Mouse (Mus musculus): ENCODE results near the gene Cnih2. TPM values are rescaled to one million over a fixed set of nuclear protein-coding genes. Genes with fewer than 3 reads are reported as not detected.

Cnih2 gene
- polyA plus RNA-seq, 1 experiment from 2014 or later, result 8.4 TPM

DNA sequence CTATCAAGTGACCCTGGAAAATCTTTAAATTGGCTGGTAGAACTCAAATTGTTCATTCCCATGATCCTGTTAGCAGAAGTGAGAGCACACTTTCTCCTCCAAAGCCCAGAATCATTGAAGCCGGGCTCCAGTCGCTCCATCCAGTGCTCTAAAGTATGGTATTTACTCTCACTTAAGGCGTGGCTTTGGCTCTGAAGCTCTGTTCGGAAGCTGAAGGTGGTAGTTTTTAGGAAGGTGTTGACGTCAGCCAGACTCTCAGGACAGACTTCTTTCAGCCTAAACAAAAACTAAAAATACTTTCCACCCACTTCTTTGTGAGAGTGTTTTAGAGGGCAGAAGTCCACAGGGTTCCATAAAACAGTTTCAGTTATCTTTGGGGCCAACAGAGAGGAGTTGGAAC is 24.8 kb downstream of the Cnih2 start:
- 32% methylated on average over 5 of the region's 5 CpGs for WGBS (ENCODE audit: insufficient replicate concordance)
- no peaks in the 10 kb centered on the region for H3K36me3 ChIP-seq (ENCODE audit: control insufficient read depth, insufficient read depth, low read length)
- H3K4me1 ChIP-seq (ENCODE audit: control insufficient read depth, insufficient read depth, low read length), result peaks cover 17% of the 10 kb centered on the region
- no peak overlapping the region for H3K27ac ChIP-seq (ENCODE audit: low read depth, low read length)
- H3K4me2 ChIP-seq, result no peak overlapping the region; the same call in 1 of the 2 replicates
- no peak for ATAC-seq (replicated peaks; ENCODE audit: insufficient number of reproducible peaks, low FRiP score, low TSS enrichment)
- H3K27me3 ChIP-seq (ENCODE audit: control insufficient read depth, insufficient read depth, low read length), result peaks cover 13% of the 10 kb centered on the region
- no peaks in the 10 kb centered on the region for H3K9me3 ChIP-seq (replicated peaks; ENCODE audit: control insufficient read depth, low read length)
- no peak overlapping the region for H3K4me3 ChIP-seq (ENCODE audit: low read depth, low read length)
- H3K9ac ChIP-seq (ENCODE audit: low read depth, low read length), result no peak overlapping the region

- ATAC-seq (replicated peaks; ENCODE audit: insufficient number of reproducible peaks, low FRiP score, low TSS enrichment), result no peak
- H3K9ac ChIP-seq (ENCODE audit: low read depth, low read length), result no peak overlapping the region
- 2% methylated on average over 15 of the region's 15 CpGs for WGBS (ENCODE audit: insufficient replicate concordance)
- H3K4me1 ChIP-seq (ENCODE audit: control insufficient read depth, insufficient read depth, low read length), result peaks cover 22% of the 10 kb centered on the region
- H3K4me3 ChIP-seq (ENCODE audit: low read depth, low read length), result peak overlapping the region; percentile 47
- H3K36me3 ChIP-seq (ENCODE audit: control insufficient read depth, insufficient read depth, low read length), result no peaks in the 10 kb centered on the region
- H3K4me2 ChIP-seq, result peak overlapping the region; percentile 94
- H3K27me3 ChIP-seq (ENCODE audit: control insufficient read depth, insufficient read depth, low read length), result peaks cover 17% of the 10 kb centered on the region
- no peaks in the 10 kb centered on the region for H3K9me3 ChIP-seq (replicated peaks; ENCODE audit: control insufficient read depth, low read length)
- H3K27ac ChIP-seq (ENCODE audit: low read depth, low read length), result no peak overlapping the region
Observed at GRCm38 (mm10) chr19:5073028-5073427, 25.3 kb downstream of the Cnih2 start.

DNA sequence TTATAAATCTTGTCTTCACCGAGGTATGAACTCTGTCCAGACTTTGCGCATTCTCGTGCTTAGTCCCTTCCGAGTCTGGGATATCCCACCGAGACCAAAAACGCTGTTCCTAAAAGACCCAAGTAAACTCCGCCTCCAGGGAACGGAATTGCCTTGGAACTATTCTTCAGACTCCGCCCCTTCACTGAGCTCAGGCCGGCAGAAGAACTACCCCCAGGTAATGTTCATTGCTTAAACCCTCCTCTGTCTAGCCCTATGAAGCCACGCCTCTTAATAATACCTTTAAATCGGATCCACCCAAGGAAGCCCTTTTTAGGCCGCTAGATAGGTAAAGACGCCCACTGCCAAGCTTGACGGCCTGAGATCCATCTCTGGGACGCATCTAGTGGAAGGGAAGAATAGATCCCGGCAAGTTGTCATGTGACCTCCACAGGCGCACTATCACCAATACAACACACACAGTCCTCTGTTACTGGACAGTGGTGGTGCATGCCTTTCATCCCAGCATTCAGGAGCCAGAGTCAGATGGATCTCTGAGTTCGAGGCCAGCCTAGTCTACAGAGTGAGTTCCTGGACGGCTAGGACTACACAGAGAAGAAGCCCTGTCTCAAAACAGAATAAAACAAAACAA is 25.8 kb downstream of the Cnih2 start:
- Histone ChIP-seq H3K4me1 (ENCODE audit: control insufficient read depth, insufficient read depth, low read length) (peaks cover 26% of the 10 kb centered on the region), H3K27ac (ENCODE audit: low read depth, low read length) (peak overlapping the region; percentile 59), H3K4me3 (ENCODE audit: low read depth, low read length) (peak overlapping the region; percentile 47), H3K4me2 (peak overlapping the region; percentile 94), H3K27me3 (ENCODE audit: control insufficient read depth, insufficient read depth, low read length) (peaks cover 18% of the 10 kb centered on the region), H3K9ac (ENCODE audit: low read depth, low read length) (peak overlapping the region; percentile 58; the same call in 1 of the 2 replicates), H3K36me3 (ENCODE audit: control insufficient read depth, insufficient read depth, low read length) (no peaks in the 10 kb centered on the region), H3K9me3 (replicated peaks; ENCODE audit: control insufficient read depth, low read length) (no peaks in the 10 kb centered on the region)
- ATAC-seq (replicated peaks; ENCODE audit: insufficient number of reproducible peaks, low FRiP score, low TSS enrichment), result 0 out of 2 replicates have a peak, but pooled peaks have one; percentile 3
- 3% methylated on average over 20 of the region's 20 CpGs for WGBS (ENCODE audit: insufficient replicate concordance)

GRCm38 (mm10) chr19:5071545-5072369 is 26.6 kb downstream of the Cnih2 start:
- peaks cover 18% of the 10 kb centered on the region for H3K27me3 ChIP-seq (ENCODE audit: control insufficient read depth, insufficient read depth, low read length)
- WGBS (ENCODE audit: insufficient replicate concordance), result under 1% methylated on average over 40 of the region's 40 CpGs
- peak overlapping the region; percentile 94 for H3K4me2 ChIP-seq
- peak; percentile 75 for ATAC-seq (replicated peaks; ENCODE audit: insufficient number of reproducible peaks, low FRiP score, low TSS enrichment)
- peak overlapping the region; percentile 59 for H3K27ac ChIP-seq (ENCODE audit: low read depth, low read length)
- peak overlapping the region; percentile 47 for H3K4me3 ChIP-seq (ENCODE audit: low read depth, low read length)
- H3K4me1 ChIP-seq (ENCODE audit: control insufficient read depth, insufficient read depth, low read length), result peaks cover 33% of the 10 kb centered on the region
- peak overlapping the region; percentile 63 for H3K9ac ChIP-seq (ENCODE audit: low read depth, low read length)
- H3K9me3 ChIP-seq (replicated peaks; ENCODE audit: control insufficient read depth, low read length), result no peaks in the 10 kb centered on the region
- no peaks in the 10 kb centered on the region for H3K36me3 ChIP-seq (ENCODE audit: control insufficient read depth, insufficient read depth, low read length)

- Histone ChIP-seq H3K27ac (ENCODE audit: low read depth, low read length) (peak overlapping the region; percentile 48; the same call in 1 of the 2 replicates), H3K36me3 (ENCODE audit: control insufficient read depth, insufficient read depth, low read length) (no peaks in the 10 kb centered on the region), H3K9me3 (replicated peaks; ENCODE audit: control insufficient read depth, low read length) (no peaks in the 10 kb centered on the region), H3K9ac (ENCODE audit: low read depth, low read length) (peak overlapping the region; percentile 63), H3K4me3 (ENCODE audit: low read depth, low read length) (peak overlapping the region; percentile 47), H3K4me2 (peak overlapping the region; percentile 94), H3K4me1 (ENCODE audit: control insufficient read depth, insufficient read depth, low read length) (peaks cover 35% of the 10 kb centered on the region), H3K27me3 (ENCODE audit: control insufficient read depth, insufficient read depth, low read length) (peaks cover 18% of the 10 kb centered on the region)
- WGBS (ENCODE audit: insufficient replicate concordance), result 5% methylated on average over 11 of the region's 11 CpGs
- ATAC-seq (replicated peaks; ENCODE audit: insufficient number of reproducible peaks, low FRiP score, low TSS enrichment), result no peak
Observed at GRCm38 (mm10) chr19:5071077-5071476, 27.2 kb downstream of the Cnih2 start.

- Histone ChIP-seq H3K4me1 (ENCODE audit: control insufficient read depth, insufficient read depth, low read length) (peaks cover 42% of the 10 kb centered on the region), H3K9me3 (replicated peaks; ENCODE audit: control insufficient read depth, low read length) (no peaks in the 10 kb centered on the region), H3K27me3 (ENCODE audit: control insufficient read depth, insufficient read depth, low read length) (peaks cover 18% of the 10 kb centered on the region), H3K4me3 (ENCODE audit: low read depth, low read length) (0 out of 2 replicates have a peak overlapping the region, but pooled peaks have one; percentile 0), H3K27ac (ENCODE audit: low read depth, low read length) (no peak overlapping the region), H3K36me3 (ENCODE audit: control insufficient read depth, insufficient read depth, low read length) (no peaks in the 10 kb centered on the region), H3K9ac (ENCODE audit: low read depth, low read length) (no peak overlapping the region), H3K4me2 (peak overlapping the region; percentile 94)
- ATAC-seq (replicated peaks; ENCODE audit: insufficient number of reproducible peaks, low FRiP score, low TSS enrichment), result no peak
- WGBS (ENCODE audit: insufficient replicate concordance), result 70% methylated on average over 7 of the region's 7 CpGs
Observed at GRCm38 (mm10) chr19:5069978-5070377, 28.3 kb downstream of the Cnih2 start.

DNA sequence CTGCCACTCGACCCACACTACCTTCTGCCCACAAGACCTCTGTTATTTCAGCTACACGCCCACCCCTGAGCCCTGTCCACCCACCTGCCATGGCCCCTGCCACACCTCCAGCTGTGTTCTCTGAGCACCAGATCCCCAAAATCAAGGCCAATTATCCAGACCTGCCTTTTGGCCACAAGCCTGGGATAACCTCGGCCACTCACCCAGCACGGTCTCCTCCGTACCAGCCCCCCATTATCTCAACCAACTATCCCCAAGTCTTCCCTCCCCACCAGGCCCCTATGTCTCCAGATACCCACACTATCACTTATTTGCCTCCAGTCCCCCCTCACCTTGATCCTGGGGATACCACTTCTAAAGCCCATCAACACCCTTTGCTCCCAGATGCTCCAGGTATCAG is 28.8 kb downstream of the Cnih2 start:
- Histone ChIP-seq H3K36me3 (ENCODE audit: control insufficient read depth, insufficient read depth, low read length) (no peaks in the 10 kb centered on the region), H3K4me3 (ENCODE audit: low read depth, low read length) (no peak overlapping the region), H3K4me2 (peak overlapping the region; percentile 94), H3K27ac (ENCODE audit: low read depth, low read length) (no peak overlapping the region), H3K4me1 (ENCODE audit: control insufficient read depth, insufficient read depth, low read length) (peaks cover 44% of the 10 kb centered on the region), H3K9ac (ENCODE audit: low read depth, low read length) (0 out of 2 replicates have a peak overlapping the region, but pooled peaks have one; percentile 16), H3K9me3 (replicated peaks; ENCODE audit: control insufficient read depth, low read length) (no peaks in the 10 kb centered on the region), H3K27me3 (ENCODE audit: control insufficient read depth, insufficient read depth, low read length) (peaks cover 15% of the 10 kb centered on the region)
- no peak for ATAC-seq (replicated peaks; ENCODE audit: insufficient number of reproducible peaks, low FRiP score, low TSS enrichment)
- WGBS (ENCODE audit: insufficient replicate concordance), result 69% methylated on average over 5 of the region's 5 CpGs

DNA sequence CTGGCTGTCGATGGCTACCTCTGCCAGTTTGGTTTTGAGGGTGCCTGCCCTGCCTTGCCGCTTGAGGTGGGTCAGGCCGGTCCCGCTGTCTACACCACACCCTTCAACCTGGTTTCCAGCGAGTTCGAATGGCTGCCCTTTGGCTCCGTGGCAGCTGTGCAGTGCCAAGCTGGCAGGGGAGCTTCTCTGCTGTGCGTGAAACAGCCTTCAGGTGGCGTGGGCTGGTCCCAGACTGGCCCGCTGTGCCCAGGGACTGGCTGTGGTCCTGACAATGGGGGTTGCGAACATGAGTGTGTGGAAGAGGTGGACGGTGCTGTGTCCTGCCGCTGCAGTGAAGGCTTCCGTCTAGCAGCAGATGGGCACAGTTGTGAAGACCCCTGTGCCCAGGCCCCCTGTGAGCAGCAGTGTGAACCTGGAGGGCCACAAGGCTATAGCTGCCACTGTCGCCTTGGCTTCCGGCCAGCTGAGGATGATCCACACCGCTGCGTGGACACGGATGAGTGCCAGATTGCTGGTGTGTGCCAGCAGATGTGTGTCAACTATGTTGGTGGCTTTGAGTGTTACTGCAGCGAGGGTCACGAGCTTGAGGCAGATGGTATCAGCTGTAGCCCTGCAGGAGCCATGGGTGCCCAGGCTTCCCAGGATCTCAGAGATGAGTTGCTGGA is 29.6 kb downstream of the Cnih2 start:
- Histone ChIP-seq H3K4me1 (ENCODE audit: control insufficient read depth, insufficient read depth, low read length) (peaks cover 44% of the 10 kb centered on the region), H3K27ac (ENCODE audit: low read depth, low read length) (no peak overlapping the region), H3K4me3 (ENCODE audit: low read depth, low read length) (peak overlapping the region; percentile 58), H3K9me3 (replicated peaks; ENCODE audit: control insufficient read depth, low read length) (no peaks in the 10 kb centered on the region), H3K9ac (ENCODE audit: low read depth, low read length) (peak overlapping the region; percentile 71), H3K36me3 (ENCODE audit: control insufficient read depth, insufficient read depth, low read length) (no peaks in the 10 kb centered on the region), H3K27me3 (ENCODE audit: control insufficient read depth, insufficient read depth, low read length) (peaks cover 13% of the 10 kb centered on the region), H3K4me2 (peak overlapping the region; percentile 94)
- WGBS (ENCODE audit: insufficient replicate concordance), result 42% methylated on average over 21 of the region's 21 CpGs
- no peak for ATAC-seq (replicated peaks; ENCODE audit: insufficient number of reproducible peaks, low FRiP score, low TSS enrichment)

Data from heart, embryonic 11.5 days (tissue).